21 mouse cellular contexts compared by ENCODE assay signal in the genomic region with DNA sequence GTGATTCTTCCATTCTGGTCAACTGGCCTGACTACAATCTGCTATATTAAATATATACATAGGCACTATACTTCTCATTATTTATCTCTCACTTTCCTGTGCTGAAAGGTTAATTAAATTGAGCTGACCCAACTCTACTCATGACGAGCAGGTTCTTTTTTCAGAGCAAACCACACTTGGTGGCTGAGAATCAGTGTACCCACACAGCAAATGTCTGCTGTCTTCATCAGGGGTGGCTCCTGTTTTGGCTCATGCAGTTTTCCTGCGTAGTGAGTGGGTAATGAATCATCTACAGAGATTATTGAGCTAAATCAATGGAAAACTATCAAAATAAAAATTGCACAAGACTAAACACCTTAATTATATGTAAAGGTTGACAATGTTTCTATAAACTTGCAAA. TPM values are rescaled to one million over a fixed set of nuclear protein-coding genes. Genes with fewer than 3 reads are reported as not detected.
DNase-seq lines count a peak whose midpoint lies in the region.
"Had no signal": no experiment of that assay in that cellular context is flagged by ENCODE, and none has a peak within 500 bp of the region (broad histone marks: within the 10 kb centered on the region; RNA-seq: fewer than 3 reads in every experiment).

No protein-coding gene starts in this region.

- peak; percentile 8 for DNase-seq in layer of hippocampus, adult 11-12 months (ENCODE audit: low spot score)
- DNase-seq in layer of hippocampus, postnatal 36 days: no peak
- DNase-seq in layer of hippocampus, adult 9-11 months: peak; percentile 24
- no peak for DNase-seq in layer of hippocampus, adult 9-10 months (ENCODE audit: low spot score)
- DNase-seq in right cerebral cortex, adult 2 months (ENCODE audit: low spot score in 2 of 2): peak; percentile 15 to 36
- DNase-seq in right cerebral cortex, postnatal 14 days: no peak
- DNase-seq: adrenal gland, adult 2 months; adrenal gland, postnatal 14 days; cerebellum, adult 11-12 months; cerebellum, adult 8-10 months; cerebellum, postnatal 10 days; cerebellum, postnatal 36 days; embryo, embryonic 11 days; gastrocnemius, adult 2 months; gastrocnemius, postnatal 14 days; heart, adult 11 months had no signal

RNA-seq across cellular contexts. Expression of gene Zup1, which starts 4.7 kb away (rescaled TPM):
- 10 to 100 TPM; 15.1 to 16.8 TPM for total RNA-seq in layer of hippocampus, postnatal 36 days (2021)

RNA-seq across cellular contexts. Expression of gene Rsph4a, which starts 41.4 kb away (rescaled TPM):
- 1 to 10 TPM; 4.2 to 4.4 TPM for total RNA-seq in layer of hippocampus, postnatal 36 days (2021)
- total RNA-seq: gastrocnemius, adult 2 months; gastrocnemius, postnatal 14 days; gastrocnemius, postnatal 4 days; heart, adult 8-10 months; heart, postnatal 25 days; hematopoietic stem cell, adult 5-6 weeks; MEL had no signal

Comparison
In these comparisons a context has a peak if more than half of its experiments do, and no peak if none do; other contexts are left out.
1. DNase-seq: peak in layer of hippocampus, adult 11-12 months (single experiment), layer of hippocampus, adult 9-11 months (single experiment) and right cerebral cortex, adult 2 months (2 of 2); none in layer of hippocampus, postnatal 36 days (0 of 2), layer of hippocampus, adult 9-10 months (single experiment) and right cerebral cortex, postnatal 14 days (single experiment).